Mouse (Mus musculus) T-helper 2 cell (primary cell): ENCODE results near the gene Gm20388.

ENCODE experiments used
- in situ Hi-C: fragments of 300-600 bp; cut with MboI, MseI; formaldehyde crosslinking; loops from one replicate; pipeline ENCODE4 v1.15.1; 2025; ENCODE audit warnings: high pct_unique_total_duplicates

The Gm20388 gene

GRCm38 (mm10) chr8:122139784-122140183, 2229.1 kb downstream of the Gm20388 start:
- in situ Hi-C loops: no loop called here

- in situ Hi-C loops: no loop called here
Observed at GRCm38 (mm10) chr8:122140411-122140810, 2229.8 kb downstream of the Gm20388 start.

GRCm38 (mm10) chr8:122142428-122142827, 2231.8 kb downstream of the Gm20388 start:
- in situ Hi-C loops: no loop called here

GRCm38 (mm10) chr8:122143231-122143630, 2232.6 kb downstream of the Gm20388 start:
- in situ Hi-C loops: no loop called here

- in situ Hi-C loops: loop anchor here (5.0 kb wide), 1 partner anchor 97 kb away; no protein-coding TSS in a partner anchor
Observed at GRCm38 (mm10) chr8:122144729-122145311, 2234.2 kb downstream of the Gm20388 start.

- in situ Hi-C loops: loop anchor here (5.0 kb wide), 1 partner anchor 93 kb away; no protein-coding TSS in a partner anchor
Observed at GRCm38 (mm10) chr8:122149045-122149444, 2238.4 kb downstream of the Gm20388 start.

- in situ Hi-C loops: loop anchor here (5.0 kb wide), 1 partner anchor 93 kb away; no protein-coding TSS in a partner anchor
Observed at GRCm38 (mm10) chr8:122149606-122150005, 2239.0 kb downstream of the Gm20388 start.

GRCm38 (mm10) chr8:122151541-122151940, 2240.9 kb downstream of the Gm20388 start:
- in situ Hi-C loops: no loop called here

GRCm38 (mm10) chr8:122155082-122155643, 2244.5 kb downstream of the Gm20388 start:
- in situ Hi-C loops: no loop called here

GRCm38 (mm10) chr8:122155964-122156363, 2245.3 kb downstream of the Gm20388 start:
- in situ Hi-C loops: no loop called here

GRCm38 (mm10) chr8:122157689-122158088, 2247.0 kb downstream of the Gm20388 start:
- in situ Hi-C loops: no loop called here

GRCm38 (mm10) chr8:122160165-122160564, 2249.5 kb downstream of the Gm20388 start:
- in situ Hi-C loops: no loop called here

- in situ Hi-C loops: no loop called here
Observed at GRCm38 (mm10) chr8:122162992-122163391, 2252.4 kb downstream of the Gm20388 start.

GRCm38 (mm10) chr8:122167204-122167860, 2256.7 kb downstream of the Gm20388 start:
- in situ Hi-C loops: no loop called here

GRCm38 (mm10) chr8:122169446-122169845, 2258.8 kb downstream of the Gm20388 start:
- in situ Hi-C loops: no loop called here

- in situ Hi-C loops: loop anchor here (10.0 kb wide), 1 partner anchor 183 kb away; no protein-coding TSS in a partner anchor
Observed at GRCm38 (mm10) chr8:122171823-122172222, 2261.2 kb downstream of the Gm20388 start.

GRCm38 (mm10) chr8:122174133-122174930, 2263.7 kb downstream of the Gm20388 start:
- in situ Hi-C loops: loop anchor here (10.0 kb wide), 1 partner anchor 180 kb away; no protein-coding TSS in a partner anchor

- in situ Hi-C loops: loop anchor here (10.0 kb wide), 1 partner anchor 176 kb away; no protein-coding TSS in a partner anchor
Observed at GRCm38 (mm10) chr8:122178392-122178890, 2267.8 kb downstream of the Gm20388 start.

- in situ Hi-C loops: loop anchor here (10.0 kb wide), 1 partner anchor 175 kb away; no protein-coding TSS in a partner anchor
Observed at GRCm38 (mm10) chr8:122179354-122179753, 2268.7 kb downstream of the Gm20388 start.

GRCm38 (mm10) chr8:122180116-122180515, 2269.5 kb downstream of the Gm20388 start:
- in situ Hi-C loops: no loop called here

- in situ Hi-C loops: no loop called here
Observed at GRCm38 (mm10) chr8:122181414-122181813, 2270.8 kb downstream of the Gm20388 start.
